Comparison of ENCODE assay signal across 28 mouse cellular contexts in genomic region chr8:87620225-87620624, GRCm38 (mm10). TPM values are rescaled to one million over a fixed set of nuclear protein-coding genes. Genes with fewer than 3 reads are reported as not detected.
DNase-seq lines count a peak whose midpoint lies in the region; ATAC-seq and TF ChIP-seq lines count a peak whose summit lies in the region.
"Had no signal": no experiment of that assay in that cellular context is flagged by ENCODE, and none has a peak within 500 bp of the region (broad histone marks: within the 10 kb centered on the region; RNA-seq: fewer than 3 reads in every experiment).

No protein-coding gene starts in this region.

- H3K4me1 ChIP-seq in hindbrain, embryonic 12.5 days: peaks cover 7% of the 10 kb centered on the region
- no peaks in the 10 kb centered on the region for H3K4me1 ChIP-seq in hindbrain, embryonic 11.5 days (replicated peaks; ENCODE audit: control insufficient read depth, insufficient read depth, low read length)
- peaks cover 12% of the 10 kb centered on the region for H3K4me1 ChIP-seq in hindbrain, embryonic 15.5 days (replicated peaks)
- H3K4me1 ChIP-seq in thymus, adult 2 months (replicated peaks; ENCODE audit: control insufficient read depth, insufficient read depth, low read length): no peaks in the 10 kb centered on the region
- H3K4me1 ChIP-seq: liver, embryonic 12.5 days had no signal

- H3K27ac ChIP-seq in hindbrain, embryonic 12.5 days: peak overlapping the region; percentile 8; the same call in 1 of the 2 replicates
- no peak overlapping the region for H3K27ac ChIP-seq in hindbrain, embryonic 11.5 days (ENCODE audit: low read depth, low read length)
- peak overlapping the region; percentile 49; the same call in 1 of the 2 replicates for H3K27ac ChIP-seq in hindbrain, embryonic 15.5 days (replicated peaks)
- no peak overlapping the region for H3K27ac ChIP-seq in thymus, adult 2 months (ENCODE audit: control insufficient read depth, insufficient read depth, low read length)
- H3K27ac ChIP-seq: forebrain, embryonic 10.5 days; left cerebral cortex, adult 2 months; limb, embryonic 12.5 days; liver, embryonic 12.5 days had no signal

- TF ChIP-seq CTCF in brain, embryonic 14.5 days (IDR thresholded peaks at IDR 0.05; ENCODE audit: borderline replicate concordance, extremely low read depth, insufficient read depth, insufficient read length): no peak
- no peak for TF ChIP-seq CTCF in thymus, adult 2 months (IDR thresholded peaks at IDR 0.05; ENCODE audit: borderline replicate concordance, control insufficient read depth, extremely low read depth, insufficient read depth, low read length, poor library complexity)

- no peak for ATAC-seq in hindbrain, embryonic 12.5 days (ENCODE audit: low FRiP score)
- ATAC-seq in hindbrain, embryonic 11.5 days (ENCODE audit: low FRiP score): no peak
- ATAC-seq in hindbrain, embryonic 15.5 days (ENCODE audit: low FRiP score, low read depth): 0 out of 2 replicates have a peak, but pooled peaks have one; percentile 49
- ATAC-seq: inflammation-experienced regulatory T-cells, adult 6 months; liver, embryonic 12.5 days; midbrain, embryonic 16.5 days had no signal

- intact Hi-C loops in left cerebral cortex, postnatal 36 days (cut with DNase I): no loop called here

- no peak for TF ChIP-seq POLR2A in brain, embryonic 14.5 days (IDR thresholded peaks at IDR 0.05; ENCODE audit: borderline replicate concordance, extremely low read depth, insufficient read depth, insufficient read length, poor library complexity, severe bottlenecking)
- TF ChIP-seq POLR2A in thymus, adult 2 months (IDR thresholded peaks at IDR 0.05; ENCODE audit: control insufficient read depth, extremely low read depth, insufficient read depth, low read length, poor library complexity): no peak

- no peaks in the 10 kb centered on the region for H3K27me3 ChIP-seq in hindbrain, embryonic 12.5 days
- H3K27me3 ChIP-seq in hindbrain, embryonic 11.5 days (ENCODE audit: control insufficient read depth, insufficient read depth, low read length): no peaks in the 10 kb centered on the region
- H3K27me3 ChIP-seq in hindbrain, embryonic 15.5 days: no peaks in the 10 kb centered on the region
- no peaks in the 10 kb centered on the region for H3K27me3 ChIP-seq in thymus, adult 2 months (ENCODE audit: control insufficient read depth, insufficient read depth, low read length)

- H3K4me3 ChIP-seq in hindbrain, embryonic 12.5 days: no peak overlapping the region
- no peak overlapping the region for H3K4me3 ChIP-seq in hindbrain, embryonic 11.5 days (ENCODE audit: low read depth, low read length)
- no peak overlapping the region for H3K4me3 ChIP-seq in hindbrain, embryonic 15.5 days
- no peak overlapping the region for H3K4me3 ChIP-seq in thymus, adult 2 months (ENCODE audit: control insufficient read depth, insufficient read depth, low read length)
- H3K4me3 ChIP-seq: forebrain, embryonic 10.5 days; heart, embryonic 12.5 days; left cerebral cortex, adult 2 months; limb, embryonic 12.5 days; liver, embryonic 12.5 days had no signal

- no peak for DNase-seq in hindbrain, embryonic 11.5 days (ENCODE audit: low spot score)
- DNase-seq in brain, embryonic 14.5 days (ENCODE audit: low read depth): peak; percentile 61
- DNase-seq in cerebellum, adult 9-10 months: peak; percentile 80
- no peak for DNase-seq in thymus, adult 2 months
- DNase-seq in left cerebral cortex, postnatal 36 days (ENCODE audit: low spot score in 2 of 2): no peak
- DNase-seq: heart, adult 11 months; heart, postnatal 14 days; kidney, adult 2 months; kidney, postnatal 14 days; layer of hippocampus, adult 9-11 months; lung, embryonic 14.5 days; lung, postnatal 36 days; right cerebral cortex, adult 18-20 months; thymus, postnatal 25 days had no signal

- no peaks in the 10 kb centered on the region for H3K36me3 ChIP-seq in hindbrain, embryonic 12.5 days
- no peaks in the 10 kb centered on the region for H3K36me3 ChIP-seq in hindbrain, embryonic 11.5 days (ENCODE audit: control insufficient read depth, insufficient read depth, low read length)
- no peaks in the 10 kb centered on the region for H3K36me3 ChIP-seq in hindbrain, embryonic 15.5 days
- no peaks in the 10 kb centered on the region for H3K36me3 ChIP-seq in thymus, adult 2 months (ENCODE audit: control insufficient read depth, insufficient read depth, low read length)
- H3K36me3 ChIP-seq: forebrain, embryonic 10.5 days; G1E; heart, embryonic 12.5 days; limb, embryonic 12.5 days; liver, embryonic 12.5 days had no signal

- 62% methylated on average over 6 of the region's 6 CpGs for WGBS in hindbrain, embryonic 12.5 days
- 64% methylated on average over 6 of the region's 6 CpGs for WGBS in hindbrain, embryonic 11.5 days
- WGBS in hindbrain, embryonic 15.5 days: 52% methylated on average over 6 of the region's 6 CpGs
- WGBS in thymus, adult 2 months: 84% methylated on average over 6 of the region's 6 CpGs

- no peak overlapping the region for H3K4me2 ChIP-seq in hindbrain, embryonic 12.5 days (replicated peaks)
- H3K4me2 ChIP-seq in hindbrain, embryonic 11.5 days (replicated peaks; ENCODE audit: low read depth, low read length): no peak overlapping the region
- H3K4me2 ChIP-seq in hindbrain, embryonic 15.5 days: no peak overlapping the region
- H3K4me2 ChIP-seq: heart, embryonic 12.5 days; limb, embryonic 12.5 days; liver, embryonic 12.5 days; lung, embryonic 14.5 days had no signal

- H3K9me3 ChIP-seq in hindbrain, embryonic 12.5 days (replicated peaks): no peaks in the 10 kb centered on the region
- H3K9me3 ChIP-seq in hindbrain, embryonic 11.5 days (ENCODE audit: control insufficient read depth, low read length): no peaks in the 10 kb centered on the region
- no peaks in the 10 kb centered on the region for H3K9me3 ChIP-seq in hindbrain, embryonic 15.5 days
- H3K9me3 ChIP-seq: forebrain, embryonic 10.5 days; heart, embryonic 12.5 days; limb, embryonic 12.5 days; liver, embryonic 12.5 days had no signal

- no peak overlapping the region for H3K9ac ChIP-seq in hindbrain, embryonic 12.5 days
- H3K9ac ChIP-seq in hindbrain, embryonic 11.5 days (ENCODE audit: low read depth, low read length): no peak overlapping the region
- H3K9ac ChIP-seq in hindbrain, embryonic 15.5 days: no peak overlapping the region
- H3K9ac ChIP-seq: heart, embryonic 12.5 days; limb, embryonic 12.5 days; liver, embryonic 12.5 days; lung, embryonic 14.5 days had no signal

RNA-seq across cellular contexts. Expression of gene 4933402J07Rik, which starts 56.6 kb away (rescaled TPM):
- not detected in 2 replicates for polyA plus RNA-seq in hindbrain, embryonic 12.5 days (2016; fragmentation: Nextera tagmentation; extraction: Ambion mirVana)
- not detected in 2 replicates for polyA plus RNA-seq in hindbrain, embryonic 11.5 days (2014; fragmentation: Nextera tagmentation; extraction: Ambion mirVana)
- polyA plus RNA-seq in brain, embryonic 14.5 days (2012; rRNA removed): not detected in 2 replicates
- not detected in 2 replicates for polyA plus RNA-seq in hindbrain, embryonic 15.5 days (2015; fragmentation: Nextera tagmentation; extraction: Ambion mirVana)
- not detected in 2 replicates for polyA plus RNA-seq in thymus, adult 2 months (2012; rRNA removed)
- total RNA-seq in left cerebral cortex, postnatal 36 days (2021): not detected
- total RNA-seq: adrenal gland, postnatal 4 days; G1E; gastrocnemius, adult 8-10 months; heart, postnatal 14 days; left cerebral cortex, adult 2 months; megakaryocyte-erythroid progenitor cell, adult 5-6 weeks had no signal
- polyA plus RNA-seq: forebrain, embryonic 10.5 days; G1E; heart, embryonic 12.5 days; inflammation-experienced regulatory T-cells, adult 6 months; kidney, adult 2 months; limb, embryonic 12.5 days; liver, embryonic 12.5 days; lung, embryonic 14.5 days; midbrain, embryonic 16.5 days; small intestine, adult 2 months had no signal

Comparison
In these comparisons a context has a peak if more than half of its experiments do, and no peak if none do; other contexts are left out.
1. H3K27ac ChIP-seq: peak in hindbrain, embryonic 12.5 days (single experiment) and hindbrain, embryonic 15.5 days (single experiment); none in hindbrain, embryonic 11.5 days (single experiment) and thymus, adult 2 months (single experiment).
2. DNase-seq: peak in brain, embryonic 14.5 days (single experiment) and cerebellum, adult 9-10 months (single experiment); none in hindbrain, embryonic 11.5 days (single experiment), thymus, adult 2 months (single experiment) and left cerebral cortex, postnatal 36 days (0 of 2).